Mouse (Mus musculus): ENCODE measurements around the gene Mchr1. TPM values are rescaled to one million over a fixed set of nuclear protein-coding genes. Genes with fewer than 3 reads are reported as not detected.

The Mchr1 gene
- polyA plus RNA-seq, 1 experiment from 2014 or later = 3.3 TPM

GRCm38 (mm10) chr15:81273361-81273760 lies 38.1 kb downstream of the Mchr1 start:
- TF ChIP-seq CTCF (IDR thresholded peaks at IDR 0.05) = no peak
- TF ChIP-seq EP300 (IDR thresholded peaks at IDR 0.05) = peak; percentile 76
- no peak overlapping the region for H3K9ac ChIP-seq (replicated peaks; ENCODE audit: low read depth)
- 47% methylated on average over 2 of the region's 2 CpGs for WGBS
- H3K36me3 ChIP-seq (ENCODE audit: insufficient read depth, low read length) = no peaks in the 10 kb centered on the region
- no peak overlapping the region for H3K4me2 ChIP-seq (replicated peaks; ENCODE audit: low read depth, low read length)
- no peaks in the 10 kb centered on the region for H3K9me3 ChIP-seq (ENCODE audit: low read length)
- H3K27ac ChIP-seq (ENCODE audit: low read length) = peak overlapping the region; percentile 72; the same call in 1 of the 2 replicates
- H3K4me3 ChIP-seq (ENCODE audit: low read depth, low read length) = no peak overlapping the region
- peak; percentile 86 for ATAC-seq
- H3K27me3 ChIP-seq (replicated peaks; ENCODE audit: insufficient read depth, low read length) = no peaks in the 10 kb centered on the region
- H3K4me1 ChIP-seq (ENCODE audit: insufficient read depth, low read depth, low read length) = 0 out of 2 replicates have a peak, but pooled peaks cover 2% of the 10 kb centered on the region
- DNase-seq (ENCODE audit: low spot score) = peak; percentile 88

- DNase-seq (ENCODE audit: low spot score) (no peak), ATAC-seq (no peak)
- 0 out of 2 replicates have a peak, but pooled peaks cover 2% of the 10 kb centered on the region for H3K4me1 ChIP-seq (ENCODE audit: insufficient read depth, low read depth, low read length)
- H3K27me3 ChIP-seq (replicated peaks; ENCODE audit: insufficient read depth, low read length) = no peaks in the 10 kb centered on the region
- no peaks in the 10 kb centered on the region for H3K36me3 ChIP-seq (ENCODE audit: insufficient read depth, low read length)
- no peak overlapping the region for H3K4me2 ChIP-seq (replicated peaks; ENCODE audit: low read depth, low read length)
- H3K4me3 ChIP-seq (ENCODE audit: low read depth, low read length) = no peak overlapping the region
- 40% methylated on average over 11 of the region's 11 CpGs for WGBS
- H3K9ac ChIP-seq (replicated peaks; ENCODE audit: low read depth) = no peak overlapping the region
- TF ChIP-seq CTCF (IDR thresholded peaks at IDR 0.05) (no peak), EP300 (IDR thresholded peaks at IDR 0.05) (no peak)
- H3K9me3 ChIP-seq (ENCODE audit: low read length) = no peaks in the 10 kb centered on the region
- no peak overlapping the region for H3K27ac ChIP-seq (ENCODE audit: low read length)
Measured at GRCm38 (mm10) chr15:81277928-81278327, 42.6 kb downstream of the Mchr1 start.

GRCm38 (mm10) chr15:81278699-81279098 lies 43.4 kb downstream of the Mchr1 start:
- WGBS = 80% methylated on average over 6 of the region's 6 CpGs
- DNase-seq (ENCODE audit: low spot score) (no peak), ATAC-seq (no peak)

GRCm38 (mm10) chr15:81284121-81284734 lies 48.9 kb downstream of the Mchr1 start:
- no peak for ATAC-seq
- TF ChIP-seq EP300 (IDR thresholded peaks at IDR 0.05) (no peak), CTCF (IDR thresholded peaks at IDR 0.05) (peak; percentile 34)
- WGBS = 72% methylated on average over 9 of the region's 9 CpGs
- Histone ChIP-seq H3K27me3 (replicated peaks; ENCODE audit: insufficient read depth, low read length) (no peaks in the 10 kb centered on the region), H3K9me3 (ENCODE audit: low read length) (no peaks in the 10 kb centered on the region), H3K4me2 (replicated peaks; ENCODE audit: low read depth, low read length) (no peak overlapping the region), H3K27ac (ENCODE audit: low read length) (no peak overlapping the region), H3K9ac (replicated peaks; ENCODE audit: low read depth) (no peak overlapping the region), H3K4me1 (ENCODE audit: insufficient read depth, low read depth, low read length) (no peaks in the 10 kb centered on the region), H3K36me3 (ENCODE audit: insufficient read depth, low read length) (no peaks in the 10 kb centered on the region), H3K4me3 (ENCODE audit: low read depth, low read length) (no peak overlapping the region)
- no peak for DNase-seq (ENCODE audit: low spot score)

More at GRCm38 (mm10) chr15:81278699-81279098, 43.4 kb downstream of the Mchr1 start:
- Histone ChIP-seq H3K27me3 (replicated peaks; ENCODE audit: insufficient read depth, low read length) (no peaks in the 10 kb centered on the region), H3K4me1 (ENCODE audit: insufficient read depth, low read depth, low read length) (0 out of 2 replicates have a peak, but pooled peaks cover 2% of the 10 kb centered on the region), H3K4me3 (ENCODE audit: low read depth, low read length) (no peak overlapping the region), H3K9me3 (ENCODE audit: low read length) (no peaks in the 10 kb centered on the region), H3K9ac (replicated peaks; ENCODE audit: low read depth) (no peak overlapping the region), H3K36me3 (ENCODE audit: insufficient read depth, low read length) (no peaks in the 10 kb centered on the region), H3K27ac (ENCODE audit: low read length) (no peak overlapping the region), H3K4me2 (replicated peaks; ENCODE audit: low read depth, low read length) (no peak overlapping the region)
- TF ChIP-seq EP300 (IDR thresholded peaks at IDR 0.05) = no peak
- no peak for TF ChIP-seq CTCF (IDR thresholded peaks at IDR 0.05)

Other genes with a start within 250 kb of the Mchr1 start
- 13.5 and 13.9 TPM in 2 replicates for gene Mrtfa, start 44.7 kb upstream of the Mchr1 start, polyA plus RNA-seq (2015; fragmentation: Nextera tagmentation; extraction: Ambion mirVana)
- 96.7 and 97.3 TPM in 2 replicates for gene Slc25a17, start 125.3 kb downstream of the Mchr1 start, polyA plus RNA-seq (2015; fragmentation: Nextera tagmentation; extraction: Ambion mirVana)
- 87.1 and 99.2 TPM in 2 replicates for gene St13, start 164.6 kb downstream of the Mchr1 start, polyA plus RNA-seq (2015; fragmentation: Nextera tagmentation; extraction: Ambion mirVana)
- gene Xpnpep3, start 164.6 kb downstream of the Mchr1 start, polyA plus RNA-seq (2015; fragmentation: Nextera tagmentation; extraction: Ambion mirVana) = 4.8 and 6.3 TPM in 2 replicates
- 0.53 and 0.81 TPM in 2 replicates for gene Dnajb7, start 172.8 kb downstream of the Mchr1 start, polyA plus RNA-seq (2015; fragmentation: Nextera tagmentation; extraction: Ambion mirVana)
- 419 and 465 TPM in 2 replicates for gene Rbx1, start 230.8 kb downstream of the Mchr1 start, polyA plus RNA-seq (2015; fragmentation: Nextera tagmentation; extraction: Ambion mirVana)

All from lung, postnatal 0 days (tissue).